Mouse (Mus musculus) right cerebral cortex, adult 2 months (tissue): ENCODE results near the gene Slc51a.

Experiments used
- DNase-seq, 2 experiments: peaks; one replicate each; pipeline ENCODE4 v3.0.0; 2021 to 2022; ENCODE audit warnings: low spot score in 2 of 2

Slc51a gene

GRCm38 (mm10) chr16:32487234-32488111 lies at the start of gene Slc51a:
Slc51a (minus strand) TSS chr16:32487879.
- DNase-seq = no peak

- no peak for DNase-seq
Measured at GRCm38 (mm10) chr16:32535157-32535751, 47.6 kb upstream of the Slc51a start.

GRCm38 (mm10) chr16:32532878-32533826 lies 45.5 kb upstream of the Slc51a start:
- DNase-seq = no peak

- DNase-seq = no peak
Measured at GRCm38 (mm10) chr16:32526906-32527305, 39.2 kb upstream of the Slc51a start.

- DNase-seq = no peak
Measured at GRCm38 (mm10) chr16:32524244-32524615, 36.6 kb upstream of the Slc51a start.

GRCm38 (mm10) chr16:32523462-32524243 lies 36.0 kb upstream of the Slc51a start:
- DNase-seq = no peak

- DNase-seq = no peak
Measured at GRCm38 (mm10) chr16:32522578-32523194, 35.0 kb upstream of the Slc51a start.

GRCm38 (mm10) chr16:32520372-32520748 lies 32.7 kb upstream of the Slc51a start:
- DNase-seq = no peak

GRCm38 (mm10) chr16:32519656-32520371 lies 32.1 kb upstream of the Slc51a start:
- DNase-seq = no peak

- DNase-seq = no peak
Measured at GRCm38 (mm10) chr16:32517785-32518481, 30.3 kb upstream of the Slc51a start.

- DNase-seq = peak; percentile 84 to 91
Measured at GRCm38 (mm10) chr16:32516006-32516962, 28.6 kb upstream of the Slc51a start.

- DNase-seq = no peak
Measured at GRCm38 (mm10) chr16:32513948-32514347, 26.3 kb upstream of the Slc51a start.

- no peak for DNase-seq
Measured at GRCm38 (mm10) chr16:32513401-32513800, 25.7 kb upstream of the Slc51a start.

GRCm38 (mm10) chr16:32512921-32513320 lies 25.2 kb upstream of the Slc51a start:
- no peak for DNase-seq

GRCm38 (mm10) chr16:32511827-32512490 lies 24.3 kb upstream of the Slc51a start:
- no peak for DNase-seq

- DNase-seq = no peak
Measured at GRCm38 (mm10) chr16:32511338-32511734, 23.7 kb upstream of the Slc51a start.

- DNase-seq = no peak
Measured at GRCm38 (mm10) chr16:32510399-32511337, 23.0 kb upstream of the Slc51a start.
